Mouse (Mus musculus): Measurements from ENCODE around the gene 9530053A07Rik.

- TF ChIP-seq CTCF (IDR thresholded peaks at IDR 0.05; ENCODE audit: extremely low read depth, insufficient read length, insufficient replicate concordance, low read depth, low read length) (no peak), POLR2A (IDR thresholded peaks at IDR 0.05; ENCODE audit: low read depth, low read length) (no peak)
Observed at GRCm38 (mm10) chr7:28084215-28084614, 45.1 kb upstream of the 9530053A07Rik start.

Measured in small intestine, adult 2 months (tissue).